Mouse (Mus musculus) forebrain, embryonic 15.5 days (tissue): ENCODE measurements around the gene Ccdc9b. TPM values are rescaled to one million over a fixed set of nuclear protein-coding genes. Genes with fewer than 3 reads are reported as not detected.

Source experiments
- ATAC-seq: fragments of 200-750 bp; cut with Nextera tagmentation; replicated peaks from 2 replicates; pipeline ENCODE4 v1.8.0; 2017; ENCODE audit warnings: mild to moderate bottlenecking, moderate TSS enrichment, moderate library complexity
- H3K27ac ChIP-seq: fragments of 300-500 bp; sonication (generic); replicated peaks from 2 replicates; pipeline ENCODE4 v1.5.1; 2015; ENCODE audit warnings: mild to moderate bottlenecking, inconsistent platforms
- H3K27me3 ChIP-seq: fragments of 300-500 bp; sonication (generic); 2 replicates; pipeline ENCODE4 v1.6.1; 2015; ENCODE audit warnings: inconsistent platforms
- H3K36me3 ChIP-seq: fragments of 300-500 bp; sonication (generic); 2 replicates; pipeline ENCODE4 v1.6.1; 2015; ENCODE audit warnings: mild to moderate bottlenecking, inconsistent platforms
- H3K4me1 ChIP-seq: fragments of 300-500 bp; sonication (generic); 2 replicates; pipeline ENCODE4 v1.6.1; 2015; ENCODE audit warnings: inconsistent platforms
- H3K4me2 ChIP-seq: fragments of 300-500 bp; sonication (generic); replicated peaks from 2 replicates; pipeline ENCODE4 v1.6.1; 2015; ENCODE audit warnings: mild to moderate bottlenecking, inconsistent platforms
- H3K4me3 ChIP-seq: fragments of 300-500 bp; sonication (generic); 2 replicates; pipeline ENCODE4 v1.5.1; 2015; ENCODE audit warnings: mild to moderate bottlenecking, inconsistent platforms
- H3K9ac ChIP-seq: fragments of 300-500 bp; sonication (generic); replicated peaks from 2 replicates; pipeline ENCODE4 v1.6.1; 2015; ENCODE audit warnings: mild to moderate bottlenecking, inconsistent platforms
- H3K9me3 ChIP-seq: fragments of 300-500 bp; sonication (generic); 2 replicates; pipeline ENCODE4 v1.6.1; 2016; ENCODE audit warnings: inconsistent platforms
- WGBS: fragments of 180-500 bp; shearing (Covaris S2); methylation state at CpG from one replicate; pipeline ENCODE4 v1.1.7; 2015; ENCODE audit warnings: mixed read lengths; 5-methylcytosine and 5-hydroxymethylcytosine counted together
- polyA plus RNA-seq: library from polyadenylated mRNA; unstranded; fragments of >200 nt; fragmentation: Nextera tagmentation; extraction: Ambion mirVana; gene quantifications from 2 replicates; pipeline ENCODE4 v1.2.1, GENCODE M21; 2015

Gene Ccdc9b
- polyA plus RNA-seq, 1 experiment from 2014 or later: 1.3 TPM

DNA sequence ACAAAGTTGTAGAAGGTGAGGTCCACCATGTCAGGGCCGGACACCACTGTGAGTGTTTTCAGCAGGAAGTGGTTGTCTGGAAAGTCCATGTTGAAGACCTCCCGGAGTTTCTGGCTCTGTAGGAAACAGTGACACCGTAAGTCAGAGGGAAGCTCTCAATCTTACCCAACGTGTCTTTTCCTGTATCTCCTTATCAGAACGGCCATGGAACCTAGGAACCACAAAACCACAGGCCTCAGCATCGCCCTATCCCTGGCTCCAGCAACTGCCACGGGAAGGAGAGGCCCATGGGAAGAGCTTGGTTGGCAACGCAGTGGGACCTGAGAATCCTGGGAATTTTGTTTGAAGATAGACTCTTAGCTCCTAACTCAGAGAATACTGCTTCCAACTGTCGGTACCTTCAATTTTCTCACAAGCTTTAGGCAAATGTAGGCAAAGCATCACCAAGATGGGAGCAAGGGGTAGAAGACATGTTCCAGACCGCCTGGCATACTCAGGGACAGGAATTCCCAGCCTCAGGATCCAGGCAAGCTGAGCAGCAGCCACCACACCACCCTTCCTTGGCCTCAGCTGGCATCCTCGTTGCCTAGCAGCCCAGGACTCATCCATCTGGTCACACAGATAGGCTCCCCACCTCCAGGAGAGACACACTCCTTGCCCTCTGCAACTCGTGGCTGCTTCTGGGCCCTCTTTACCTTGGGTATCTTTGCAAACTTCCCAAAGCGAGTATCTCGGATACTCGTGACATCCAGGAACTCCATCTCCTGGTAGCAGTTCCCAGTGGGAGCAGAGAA lies 38.6 kb downstream of the Ccdc9b start:
- no peak overlapping the region for H3K9ac ChIP-seq
- H3K4me1 ChIP-seq: 0 out of 2 replicates have a peak, but pooled peaks cover 3% of the 10 kb centered on the region
- ATAC-seq: no peak
- H3K27me3 ChIP-seq: no peaks in the 10 kb centered on the region
- 87% methylated on average over 15 of the region's 15 CpGs for WGBS
- no peak overlapping the region for H3K4me2 ChIP-seq
- H3K36me3 ChIP-seq: no peaks in the 10 kb centered on the region
- no peak overlapping the region for H3K4me3 ChIP-seq
- H3K27ac ChIP-seq: no peak overlapping the region
- no peaks in the 10 kb centered on the region for H3K9me3 ChIP-seq

DNA sequence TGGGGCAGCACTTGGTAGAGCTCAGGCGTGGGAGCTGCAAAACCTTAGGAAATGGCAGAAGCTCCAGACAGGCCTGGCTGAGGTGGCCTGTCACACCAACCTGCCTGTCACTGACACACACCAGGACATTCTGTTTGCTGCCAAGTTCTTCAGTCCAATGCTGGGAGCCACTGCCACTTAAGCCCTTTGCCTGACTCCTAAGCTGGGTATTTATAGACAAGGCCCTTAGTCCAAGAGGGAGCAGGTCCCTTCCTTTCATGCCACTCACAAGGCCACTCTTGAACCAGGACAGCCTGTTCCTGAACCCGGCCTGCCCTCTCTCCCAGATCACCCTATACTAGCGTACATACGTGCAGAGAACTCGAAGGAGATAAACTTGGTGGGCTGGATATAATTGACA lies 45.8 kb downstream of the Ccdc9b start:
- H3K4me3 ChIP-seq: no peak overlapping the region
- no peaks in the 10 kb centered on the region for H3K9me3 ChIP-seq
- H3K4me2 ChIP-seq: no peak overlapping the region
- peaks cover 20% of the 10 kb centered on the region for H3K4me1 ChIP-seq
- no peak overlapping the region for H3K27ac ChIP-seq
- WGBS: 89% methylated on average over 5 of the region's 5 CpGs
- ATAC-seq: no peak
- H3K9ac ChIP-seq: no peak overlapping the region
- H3K27me3 ChIP-seq: peaks cover 8% of the 10 kb centered on the region; the same call in 1 of the 2 replicates
- H3K36me3 ChIP-seq: no peaks in the 10 kb centered on the region

DNA sequence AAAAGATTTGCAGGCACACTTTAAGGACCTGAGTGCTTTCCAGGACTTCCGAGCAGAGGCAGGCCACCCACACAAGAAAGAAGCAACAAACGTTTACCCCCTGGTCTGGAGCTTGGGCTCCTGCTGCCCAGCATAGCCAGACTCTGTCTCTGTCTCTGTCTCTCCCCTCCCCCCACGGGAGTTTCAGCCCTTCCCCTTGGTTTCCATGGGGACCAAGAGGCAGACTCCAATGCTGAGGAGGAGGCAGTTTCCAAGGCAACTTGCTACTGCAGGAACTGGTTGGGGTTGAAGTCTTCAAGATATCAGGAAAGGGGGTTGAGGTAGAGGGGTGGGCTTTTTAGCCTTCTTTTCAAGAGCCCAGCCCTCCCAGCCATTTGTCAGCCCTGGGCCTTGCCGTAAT lies 48.2 kb downstream of the Ccdc9b start:
- no peak overlapping the region for H3K9ac ChIP-seq
- H3K4me1 ChIP-seq: peaks cover 34% of the 10 kb centered on the region
- peak; percentile 63 for ATAC-seq
- no peaks in the 10 kb centered on the region for H3K9me3 ChIP-seq
- peak overlapping the region; percentile 60; the same call in 1 of the 2 replicates for H3K27ac ChIP-seq
- no peaks in the 10 kb centered on the region for H3K36me3 ChIP-seq
- no peak overlapping the region for H3K4me3 ChIP-seq
- peaks cover 17% of the 10 kb centered on the region for H3K27me3 ChIP-seq
- WGBS: 33% methylated on average over 4 of the region's 4 CpGs
- H3K4me2 ChIP-seq: no peak overlapping the region

DNA sequence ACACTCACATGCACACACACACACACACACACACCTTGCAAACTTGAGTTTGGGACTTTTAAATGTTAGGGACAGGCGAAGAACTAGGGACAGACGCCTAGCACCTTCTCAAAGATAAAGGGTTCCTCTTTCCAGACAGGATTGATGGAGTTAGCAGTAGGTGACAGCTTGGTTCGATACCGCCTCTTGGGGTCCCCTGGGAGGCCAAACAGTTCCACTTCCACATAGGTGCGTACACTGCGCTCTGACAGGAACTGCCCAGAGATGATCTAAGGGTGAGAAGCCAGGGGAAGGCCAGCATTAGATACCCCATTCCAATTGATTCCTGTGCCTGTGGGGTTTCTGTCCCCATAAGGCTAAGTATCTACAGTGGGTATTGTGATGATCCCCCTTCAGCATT lies 48.8 kb downstream of the Ccdc9b start:
- H3K9me3 ChIP-seq: no peaks in the 10 kb centered on the region
- H3K9ac ChIP-seq: no peak overlapping the region
- no peak for ATAC-seq
- H3K4me3 ChIP-seq: no peak overlapping the region
- H3K27me3 ChIP-seq: peaks cover 18% of the 10 kb centered on the region
- no peak overlapping the region for H3K4me2 ChIP-seq
- peaks cover 34% of the 10 kb centered on the region for H3K4me1 ChIP-seq
- 89% methylated on average over 6 of the region's 6 CpGs for WGBS
- H3K36me3 ChIP-seq: no peaks in the 10 kb centered on the region
- no peak overlapping the region for H3K27ac ChIP-seq

DNA sequence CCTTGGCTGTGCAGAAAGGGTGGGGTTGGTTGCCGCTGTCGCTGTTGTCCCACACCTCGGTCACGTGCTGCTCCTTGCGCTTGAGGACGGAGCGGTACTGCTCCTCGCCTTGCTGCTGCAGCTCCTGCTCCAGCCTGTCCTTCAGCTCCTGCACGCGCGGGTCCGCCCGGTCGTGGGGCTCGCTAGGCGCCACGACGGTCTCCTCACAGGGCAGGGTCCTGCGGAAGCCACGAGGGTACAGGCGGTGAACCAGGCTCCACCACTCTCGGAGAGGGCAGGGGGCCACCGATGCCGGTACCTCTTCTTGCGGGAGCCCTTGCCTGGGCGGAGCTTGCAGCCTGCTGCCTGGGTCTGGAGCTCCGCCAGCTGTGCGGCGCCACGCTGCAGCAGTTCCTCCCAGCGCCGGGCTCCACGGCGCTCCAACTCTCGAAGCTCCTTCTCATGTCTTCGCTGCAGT lies 51.4 kb downstream of the Ccdc9b start:
- peak overlapping the region; percentile 98 for H3K4me2 ChIP-seq
- under 1% methylated on average over 36 of the region's 36 CpGs for WGBS

DNA sequence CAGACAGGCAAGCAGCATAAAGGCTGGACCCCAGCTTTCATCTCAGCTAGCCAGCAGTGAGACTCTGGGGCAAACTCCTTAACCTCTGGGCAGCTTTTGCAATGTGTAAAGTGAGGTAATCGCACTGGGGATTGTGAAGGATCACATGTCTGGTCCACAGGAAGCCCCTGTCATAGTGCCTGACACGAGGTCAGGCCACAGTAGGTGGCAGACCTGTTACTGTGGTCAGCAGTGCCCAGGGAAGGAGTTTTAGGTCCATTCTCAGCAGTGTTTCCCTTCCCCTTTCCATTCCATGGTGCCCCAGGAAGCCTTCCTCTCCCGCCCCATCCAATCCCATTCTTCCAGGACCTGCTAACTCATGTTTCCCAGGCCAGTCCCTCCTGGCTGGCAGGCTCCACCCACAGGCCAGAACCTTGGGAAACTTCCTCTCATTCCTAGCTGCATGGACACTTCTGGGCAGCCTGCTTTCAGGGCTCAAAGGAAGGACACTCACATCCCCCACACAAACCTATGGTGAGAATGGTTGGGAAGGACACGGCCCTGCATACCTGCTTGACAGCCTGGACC lies 52.7 kb downstream of the Ccdc9b start:
- no peak overlapping the region for H3K4me2 ChIP-seq
- no peaks in the 10 kb centered on the region for H3K36me3 ChIP-seq
- ATAC-seq: no peak
- H3K4me1 ChIP-seq: peaks cover 30% of the 10 kb centered on the region
- no peak overlapping the region for H3K27ac ChIP-seq
- no peaks in the 10 kb centered on the region for H3K9me3 ChIP-seq
- H3K9ac ChIP-seq: no peak overlapping the region
- H3K27me3 ChIP-seq: peaks cover 52% of the 10 kb centered on the region
- whole genome bisulfite sequencing: 47% methylated on average over 4 of the region's 4 CpGs
- H3K4me3 ChIP-seq: no peak overlapping the region

More for the DNA sequence above, 51.4 kb downstream of the Ccdc9b start:
- ATAC-seq: peak; percentile 73
- peaks cover 38% of the 10 kb centered on the region for H3K27me3 ChIP-seq
- H3K27ac ChIP-seq: no peak overlapping the region
- H3K4me3 ChIP-seq: peak overlapping the region; percentile 49
- H3K4me1 ChIP-seq: peaks cover 34% of the 10 kb centered on the region
- H3K9me3 ChIP-seq: no peaks in the 10 kb centered on the region
- H3K36me3 ChIP-seq: no peaks in the 10 kb centered on the region
- peak overlapping the region; percentile 49 for H3K9ac ChIP-seq

DNA sequence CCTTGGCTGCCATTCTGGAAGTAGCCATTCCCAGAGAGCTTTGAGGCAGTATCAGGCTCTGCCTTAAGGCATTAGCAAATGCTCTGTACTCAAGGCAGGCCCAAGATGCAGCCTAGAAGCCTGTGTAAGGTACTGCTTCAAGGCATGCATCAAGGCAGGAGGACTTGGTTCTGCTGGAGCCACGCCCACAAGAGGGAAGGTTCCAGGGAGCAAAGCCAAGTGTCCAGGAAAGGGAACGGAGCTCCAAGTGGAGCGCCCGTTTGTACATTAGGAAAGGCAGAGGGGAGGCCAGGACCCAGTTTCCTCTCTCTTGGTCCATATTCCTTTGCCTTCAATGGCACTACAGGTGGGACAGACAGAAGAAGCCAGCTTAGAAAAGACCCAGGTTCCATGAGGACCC lies 54.0 kb downstream of the Ccdc9b start:
- Histone ChIP-seq H3K27me3 (peaks cover 64% of the 10 kb centered on the region), H3K4me1 (peaks cover 33% of the 10 kb centered on the region), H3K9ac (no peak overlapping the region), H3K4me3 (no peak overlapping the region), H3K4me2 (no peak overlapping the region), H3K9me3 (no peaks in the 10 kb centered on the region), H3K27ac (no peak overlapping the region), H3K36me3 (no peaks in the 10 kb centered on the region)
- no peak for ATAC-seq
- WGBS: 70% methylated on average over 4 of the region's 4 CpGs

DNA sequence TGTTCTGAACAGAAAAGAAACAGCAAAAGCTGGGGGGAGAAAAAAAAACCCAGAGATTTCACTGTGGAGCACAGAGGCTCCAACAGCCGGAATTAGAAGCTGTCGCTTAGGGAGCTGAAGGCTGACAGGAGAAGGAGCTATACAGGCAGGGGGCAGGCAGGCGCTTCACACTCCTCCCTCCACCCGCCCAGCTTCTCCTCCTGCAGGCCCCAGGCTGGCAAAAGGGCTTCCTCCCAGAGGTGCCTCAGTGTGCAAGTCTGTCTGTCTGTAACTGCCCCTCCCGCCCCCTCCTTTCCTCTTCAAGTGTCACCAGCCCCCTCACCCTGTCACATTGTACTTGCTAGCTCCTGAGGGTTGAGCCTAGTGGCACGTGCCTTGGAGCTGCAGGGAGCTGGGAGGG lies 56.0 kb downstream of the Ccdc9b start:
- Histone ChIP-seq H3K9ac (no peak overlapping the region), H3K36me3 (no peaks in the 10 kb centered on the region), H3K27ac (no peak overlapping the region), H3K9me3 (no peaks in the 10 kb centered on the region), H3K4me3 (no peak overlapping the region), H3K4me1 (peaks cover 38% of the 10 kb centered on the region), H3K27me3 (peaks cover 74% of the 10 kb centered on the region), H3K4me2 (no peak overlapping the region)
- 5% methylated on average over 6 of the region's 6 CpGs for WGBS
- no peak for ATAC-seq

Other genes with a start within 250 kb of the Ccdc9b start
- 1.3 and 1.8 TPM in 2 replicates for gene Bmf, start 213.0 kb downstream of the Ccdc9b start, polyA plus RNA-seq
- gene Bub1b, start 164.4 kb downstream of the Ccdc9b start, polyA plus RNA-seq: 42.9 and 46.0 TPM in 2 replicates
- 27.8 and 29.2 TPM in 2 replicates for gene Pak6, start 99.4 kb downstream of the Ccdc9b start, polyA plus RNA-seq
- gene Ankrd63, start 58.7 kb downstream of the Ccdc9b start, polyA plus RNA-seq: 0.43 and 0.48 TPM in 2 replicates
- gene Plcb2, start 34.2 kb downstream of the Ccdc9b start, polyA plus RNA-seq: 0.63 and 0.69 TPM in 2 replicates
- 25.3 and 27.2 TPM in 2 replicates for gene Inafm2, start 16.9 kb downstream of the Ccdc9b start, polyA plus RNA-seq
- gene Phgr1, start 10.1 kb upstream of the Ccdc9b start, polyA plus RNA-seq: not detected in 2 replicates
- 24.2 and 25.8 TPM in 2 replicates for gene Disp2, start 17.1 kb upstream of the Ccdc9b start, polyA plus RNA-seq
- gene Knstrn, start 51.3 kb upstream of the Ccdc9b start, polyA plus RNA-seq: 59.0 and 69.4 TPM in 2 replicates
- 54.2 and 62.1 TPM in 2 replicates for gene Ivd, start 99.3 kb upstream of the Ccdc9b start, polyA plus RNA-seq
- 6.7 TPM in 2 replicates for gene Bahd1, start 137.7 kb upstream of the Ccdc9b start, polyA plus RNA-seq
- 6.0 and 6.6 TPM in 2 replicates for gene Chst14, start 163.8 kb upstream of the Ccdc9b start, polyA plus RNA-seq